Mouse (Mus musculus) CH12.LX (cell line): ENCODE measurements around the gene Gm6096. TPM values are rescaled to one million over a fixed set of nuclear protein-coding genes. Genes with fewer than 3 reads are reported as not detected.
"Not testable (repeated sequence)": the region's sequence is repeated elsewhere in the genome, so short reads cannot be mapped to it uniquely, and the experiment has no call there.

Experiments used
- DNase-seq: peaks from one replicate; pipeline ENCODE4 v3.0.0-alpha.2; 2013; ENCODE audit errors: extremely low read depth
- H3K27ac ChIP-seq: 2 replicates; pipeline ENCODE4 v1.5.1; 2012; ENCODE audit warnings: low read depth, mild to moderate bottlenecking, control low read depth, moderate library complexity; ENCODE audit not compliant: insufficient read depth
- H3K27me3 ChIP-seq: replicated peaks from 2 replicates; pipeline ENCODE3; 2012; ENCODE audit warnings: inconsistent platforms
- H3K36me3 ChIP-seq, 2 experiments: replicated peaks in 1 of 2; 2 replicates each; pipeline versions ENCODE3 to v1.6.1; 2012; ENCODE audit warnings: inconsistent platforms in 1 of 2, low read length in 1 of 2, mild to moderate bottlenecking in 1 of 2, mixed read lengths in 1 of 2, moderate library complexity in 1 of 2; ENCODE audit not compliant: control insufficient read depth in 1 of 2, insufficient read depth in 1 of 2
- H3K4me1 ChIP-seq, 2 experiments: 2 replicates each; pipeline ENCODE4 v1.6.1; 2012; ENCODE audit warnings: inconsistent platforms in 1 of 2, moderate library complexity in 1 of 2; ENCODE audit not compliant: insufficient read depth in 2 of 2, control insufficient read depth in 1 of 2
- H3K4me2 ChIP-seq: 2 replicates; pipeline ENCODE4 v1.6.1; 2012; ENCODE audit warnings: low read depth, mild to moderate bottlenecking, control low read depth; ENCODE audit not compliant: poor library complexity, insufficient read depth, severe bottlenecking
- H3K4me3 ChIP-seq, 3 experiments: fragments of 150-350 bp in 1 of 3; sonication (generic) in 1 of 3; replicated peaks in 1 of 3; 2 replicates each; pipeline versions ENCODE3 to v1.5.1; 2011 to 2012; ENCODE audit warnings: low read depth in 2 of 3, low read length in 2 of 3, mild to moderate bottlenecking in 2 of 3, moderate library complexity in 2 of 3, control low read depth in 1 of 3, improper control_type of control experiment in 1 of 3, inconsistent platforms in 1 of 3, mixed read lengths in 1 of 3; ENCODE audit not compliant: poor library complexity in 1 of 3
- H3K79me2 ChIP-seq: replicated peaks from 2 replicates; pipeline ENCODE4 v1.6.1; 2012; ENCODE audit warnings: mild to moderate bottlenecking, moderate library complexity; ENCODE audit not compliant: control insufficient read depth, poor library complexity, insufficient read depth, severe bottlenecking; ENCODE audit errors: extremely low read depth
- H3K9ac ChIP-seq: 2 replicates; pipeline ENCODE4 v1.6.1; 2012; ENCODE audit warnings: low read depth, mild to moderate bottlenecking, control low read depth, moderate library complexity; ENCODE audit not compliant: insufficient read depth
- H3K9me3 ChIP-seq: replicated peaks from 2 replicates; pipeline ENCODE3; 2012; ENCODE audit warnings: low read length, inconsistent platforms, mixed read lengths
- BHLHE40 ChIP-seq: IDR thresholded peaks from 2 replicates; pipeline ENCODE4 v1.6.1; 2011; ENCODE audit warnings: mild to moderate bottlenecking, low read depth, low read length, improper control_type of control experiment
- CHD1 ChIP-seq: IDR thresholded peaks from 2 replicates; pipeline ENCODE4 v1.6.1; 2012; ENCODE audit warnings: low read depth, low read length, improper control_type of control experiment, inconsistent platforms
- CHD2 ChIP-seq: IDR thresholded peaks from 2 replicates; pipeline ENCODE4 v1.6.1; 2011; ENCODE audit warnings: low read length, improper control_type of control experiment
- CTCF ChIP-seq, 2 experiments: IDR thresholded peaks in 1 of 2; conservative IDR thresholded peaks in 1 of 2; 2 replicates each; pipeline ENCODE4 v1.5.1; 2011 to 2012; ENCODE audit warnings: low read depth in 2 of 2, low read length in 2 of 2, improper control_type of control experiment in 1 of 2, inconsistent platforms in 1 of 2, mild to moderate bottlenecking in 1 of 2, moderate library complexity in 1 of 2
- E2F4 ChIP-seq: IDR thresholded peaks from 2 replicates; pipeline ENCODE4 v1.6.1; 2011; ENCODE audit warnings: low read depth, low read length, improper control_type of control experiment; ENCODE audit not compliant: insufficient replicate concordance
- ELF1 ChIP-seq: IDR thresholded peaks from 2 replicates; pipeline ENCODE4 v1.6.1; 2014; ENCODE audit warnings: low read depth, mild to moderate bottlenecking, inconsistent platforms, low read length, improper control_type of control experiment
- EP300 ChIP-seq: IDR thresholded peaks from 2 replicates; pipeline ENCODE4 v1.6.1; 2011; ENCODE audit warnings: low read length, improper control_type of control experiment
- GABPA ChIP-seq: IDR thresholded peaks from 2 replicates; pipeline ENCODE4 v1.6.1; 2012; ENCODE audit warnings: low read depth, low read length, improper control_type of control experiment, inconsistent platforms; ENCODE audit not compliant: insufficient replicate concordance
- JUN ChIP-seq: IDR thresholded peaks from 2 replicates; pipeline ENCODE4 v1.6.1; 2011; ENCODE audit warnings: low read depth, mild to moderate bottlenecking, low read length, improper control_type of control experiment, moderate library complexity; ENCODE audit not compliant: insufficient read depth
- KAT2A ChIP-seq: IDR thresholded peaks from 2 replicates; pipeline ENCODE4 v1.6.1; 2012; ENCODE audit warnings: low read length, improper control_type of control experiment, inconsistent platforms; ENCODE audit not compliant: insufficient replicate concordance
- MAFK ChIP-seq: IDR thresholded peaks from 2 replicates; pipeline ENCODE4 v1.6.1; 2011; ENCODE audit warnings: low read length, improper control_type of control experiment; ENCODE audit not compliant: insufficient replicate concordance
- MAX ChIP-seq: IDR thresholded peaks from 2 replicates; pipeline ENCODE4 v1.6.1; 2011; ENCODE audit warnings: low read length, improper control_type of control experiment
- MEF2A ChIP-seq: IDR thresholded peaks from 2 replicates; pipeline ENCODE4 v1.6.1; 2014; ENCODE audit warnings: low read depth, mild to moderate bottlenecking, inconsistent platforms, low read length, improper control_type of control experiment, borderline replicate concordance
- MYC ChIP-seq: IDR thresholded peaks from 2 replicates; pipeline ENCODE4 v1.6.1; 2011; ENCODE audit warnings: low read depth, mild to moderate bottlenecking, improper control_type of control experiment, low read length
- POLR2A ChIP-seq: IDR thresholded peaks from 2 replicates; pipeline ENCODE4 v1.6.1; 2011; ENCODE audit warnings: low read depth, mild to moderate bottlenecking, improper control_type of control experiment, low read length
- POLR2AphosphoS2 ChIP-seq: IDR thresholded peaks from 2 replicates; pipeline ENCODE4 v1.6.1; 2011; ENCODE audit warnings: low read depth, low read length, improper control_type of control experiment
- RAD21 ChIP-seq: IDR thresholded peaks from 2 replicates; pipeline ENCODE4 v1.6.1; 2011; ENCODE audit warnings: low read depth, mild to moderate bottlenecking, low read length, improper control_type of control experiment, moderate library complexity
- RCOR1 ChIP-seq: conservative IDR thresholded peaks from 2 replicates; pipeline ENCODE4 v1.6.1; 2012; ENCODE audit warnings: low read depth, mild to moderate bottlenecking, inconsistent platforms, low read length, improper control_type of control experiment
- SIN3A ChIP-seq: IDR thresholded peaks from 2 replicates; pipeline ENCODE4 v1.6.1; 2012; ENCODE audit warnings: low read length, improper control_type of control experiment, inconsistent platforms
- TBP ChIP-seq: conservative IDR thresholded peaks from 2 replicates; pipeline ENCODE4 v1.6.1; 2011; ENCODE audit warnings: low read depth, low read length, improper control_type of control experiment
- USF1 ChIP-seq: IDR thresholded peaks from 2 replicates; pipeline ENCODE4 v1.6.1; 2014; ENCODE audit warnings: low read depth, mild to moderate bottlenecking, inconsistent platforms, low read length, improper control_type of control experiment
- USF2 ChIP-seq: conservative IDR thresholded peaks from 2 replicates; pipeline ENCODE4 v1.6.1; 2011; ENCODE audit warnings: low read depth, low read length, improper control_type of control experiment
- ZKSCAN1 ChIP-seq: IDR thresholded peaks from 2 replicates; pipeline ENCODE4 v1.6.1; 2012; ENCODE audit warnings: low read depth, inconsistent platforms, low read length, improper control_type of control experiment, borderline replicate concordance
- ZMIZ1 ChIP-seq: IDR thresholded peaks from 2 replicates; pipeline ENCODE4 v1.6.1; 2012; ENCODE audit warnings: low read depth, mild to moderate bottlenecking, inconsistent platforms, low read length, improper control_type of control experiment
- ZNF384 ChIP-seq: IDR thresholded peaks from 2 replicates; pipeline ENCODE4 v1.6.1; 2012; ENCODE audit warnings: low read depth, low read length, improper control_type of control experiment, inconsistent platforms
- dilution Hi-C: fragments of 300-500 bp; cut with MboI; formaldehyde crosslinking; loops from 2 replicates; pipeline ENCODE4 v1.14.3; 2020; ENCODE audit warnings: low sequenced_read_pairs; ENCODE audit not compliant: extremely low pct_unique_long_range_greater_than_20kb, extremely low pct_ligation_motif_present
- in situ Hi-C: fragments of 300-500 bp; cut with MboI; formaldehyde crosslinking; loops from 3 replicates; pipeline ENCODE4 v1.14.3; 2019; ENCODE audit warnings: low sequenced_read_pairs, low pct_ligation_motif_present, low pct_unique_long_range_greater_than_20kb, mixed read lengths
- polyA plus RNA-seq: library from polyadenylated mRNA; unstranded; fragments of >175 nt; gene quantifications from 2 replicates; pipeline ENCODE4 v1.2.1, GENCODE M21; 2012; ENCODE audit warnings: low read depth; ENCODE audit not compliant: insufficient read length
- total RNA-seq, 2 experiments: library from RNA; depleted of rRNA; stranded (reverse); fragments of 300-350 nt in 1 of 2; fragments of >200 nt in 1 of 2; gene quantifications; 2 replicates each; pipeline ENCODE4 v1.2.3; 2012 to 2014

Gene Gm6096
- total RNA-seq (2012; rRNA removed) (not detected in 2 replicates), total RNA-seq (2014; rRNA removed) (not detected in 2 replicates), polyA plus RNA-seq (not detected in 2 replicates)

- Histone ChIP-seq H3K4me2 (no peak within 1 kb of the TSS), H3K9ac (no peak within 1 kb of the TSS), H3K4me1 (peaks cover 0 to 13% of the 10 kb centered on the region in 2 experiments; a peak in 2 of 4 replicates), H3K36me3 (peaks cover 22 to 73% of the 10 kb centered on the region in 2 experiments), H3K27me3 (no peaks in the 10 kb centered on the region), H3K4me3 (no peak within 1 kb of the TSS), H3K9me3 (no peaks in the 10 kb centered on the region), H3K79me2 (no peaks in the 10 kb centered on the region), H3K27ac (no peak within 1 kb of the TSS)
- dilution Hi-C loops (no loop called here), in situ Hi-C loops (loop anchor here (10.0 to 25.0 kb wide), 2 partner anchors 94 to 412 kb away; partner anchors contain the start of gene Kctd15)
- TF ChIP-seq RAD21 (no peak), MAFK (no peak), CHD2 (no peak), POLR2A (no peak), CTCF (conservative IDR thresholded peaks at IDR 0.05 in 1 of 2, IDR thresholded peaks at IDR 0.05 in 1 of 2; ENCODE audit: low read depth in 2 of 2, low read length in 2 of 2) (no peak), ZKSCAN1 (no peak), SIN3A (no peak), USF2 (no peak), KAT2A (no peak), POLR2AphosphoS2 (no peak)
- DNase-seq: no peak
Observed at GRCm38 (mm10) chr7:34250738-34251137, at the start of gene Gm6096. Gene Gm6096 (plus strand): TSS chr7:34251038.

- H3K27me3 ChIP-seq, H3K79me2 ChIP-seq, H3K4me2 ChIP-seq, DNase-seq, H3K9ac ChIP-seq, H3K9me3 ChIP-seq, H3K4me3 ChIP-seq, in situ Hi-C loops, H3K27ac ChIP-seq, dilution Hi-C loops, H3K4me1 ChIP-seq: not testable (repeated sequence)
- H3K36me3 ChIP-seq: peaks cover 61 to 65% of the 10 kb centered on the region in 2 experiments
Observed at GRCm38 (mm10) chr7:34202147-34202546, 48.7 kb upstream of the Gm6096 start.

- H3K27me3 ChIP-seq: no peaks in the 10 kb centered on the region
- peaks cover 2 to 12% of the 10 kb centered on the region in 2 experiments; a peak in 2 of 4 replicates for H3K4me1 ChIP-seq
- no peak overlapping the region for H3K4me3 ChIP-seq
- no peaks in the 10 kb centered on the region for H3K9me3 ChIP-seq
- no peak overlapping the region for H3K27ac ChIP-seq
- DNase-seq: no peak
- in situ Hi-C loops (no loop called here), dilution Hi-C loops (no loop called here)
- no peaks in the 10 kb centered on the region for H3K79me2 ChIP-seq
- no peak overlapping the region for H3K4me2 ChIP-seq
- H3K9ac ChIP-seq: no peak overlapping the region
- no peak for TF ChIP-seq EP300
- TF ChIP-seq TBP: no peak
- TF ChIP-seq USF1: no peak
- no peak for TF ChIP-seq RCOR1
- no peak for TF ChIP-seq E2F4
- no peak for TF ChIP-seq BHLHE40
- no peak for TF ChIP-seq CHD2
- no peak for TF ChIP-seq MEF2A
- TF ChIP-seq JUN: no peak
- no peak for TF ChIP-seq ELF1
- TF ChIP-seq MAX: no peak
- no peak for TF ChIP-seq RAD21
- TF ChIP-seq MYC: no peak
- TF ChIP-seq CHD1: no peak
- no peak for TF ChIP-seq GABPA
- TF ChIP-seq ZNF384: no peak
- no peak for TF ChIP-seq ZMIZ1
- H3K36me3 ChIP-seq: peaks cover 91 to 96% of the 10 kb centered on the region in 2 experiments
Observed at GRCm38 (mm10) chr7:34206331-34206730, 44.5 kb upstream of the Gm6096 start.
